Mouse (Mus musculus) left cerebral cortex, adult 8-10 months (tissue): ENCODE data around the gene Usf1. TPM values are rescaled to one million over a fixed set of nuclear protein-coding genes. Genes with fewer than 3 reads are reported as not detected.

ENCODE experiments used
- DNase-seq, 2 experiments: peaks; one replicate each; pipeline ENCODE4 v3.0.0; 2022; ENCODE audit warnings: low spot score in 2 of 2
- total RNA-seq, 4 experiments: library from RNA; stranded (reverse); gene quantifications; 2 replicates each; pipeline ENCODE4 v1.2.4; 2022

Gene Usf1
- total RNA-seq, 4 experiments from 2014 or later, result 89.5 to 102 (median 96.9) TPM

DNA sequence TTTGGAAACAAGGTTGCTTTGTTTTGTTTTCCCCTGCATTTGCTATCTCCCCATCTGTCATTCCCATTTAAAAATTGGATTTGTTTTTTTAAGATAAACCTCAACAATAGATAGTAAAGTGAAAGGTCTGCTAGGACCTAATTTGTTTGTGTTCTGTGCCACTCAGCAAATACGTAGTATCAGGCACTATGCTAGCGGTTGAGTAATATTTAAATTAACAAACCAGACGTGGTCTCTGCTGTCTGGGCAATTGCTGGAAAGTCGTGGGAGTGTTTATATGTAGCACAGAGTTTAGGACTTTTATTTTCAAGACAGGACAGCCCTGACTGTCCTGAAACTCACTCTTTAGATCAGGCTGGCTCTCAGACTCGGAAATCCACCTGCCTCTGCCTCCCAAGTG is 41.4 kb downstream of the Usf1 start:
- no peak for DNase-seq

DNA sequence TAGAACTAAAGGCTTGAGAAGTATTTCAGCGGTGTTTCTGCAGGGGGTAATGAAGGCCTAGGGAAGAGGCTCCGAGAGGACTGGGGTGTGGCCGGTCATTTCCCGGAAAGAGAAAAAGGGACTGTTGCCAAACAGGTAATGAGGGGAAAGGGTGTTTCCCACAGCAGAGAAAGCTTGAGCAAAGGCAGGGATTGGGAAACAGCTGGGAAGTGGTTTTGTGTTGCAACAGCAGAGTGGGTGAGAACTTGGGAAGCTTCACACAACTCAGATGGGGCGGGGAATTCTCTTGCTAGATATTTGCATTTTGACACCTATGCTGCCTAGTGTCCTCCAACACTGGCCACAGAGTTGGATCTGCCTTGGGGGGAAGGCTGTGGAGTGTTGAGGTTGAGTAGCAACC is 41.8 kb downstream of the Usf1 start:
- DNase-seq, result no peak

DNA sequence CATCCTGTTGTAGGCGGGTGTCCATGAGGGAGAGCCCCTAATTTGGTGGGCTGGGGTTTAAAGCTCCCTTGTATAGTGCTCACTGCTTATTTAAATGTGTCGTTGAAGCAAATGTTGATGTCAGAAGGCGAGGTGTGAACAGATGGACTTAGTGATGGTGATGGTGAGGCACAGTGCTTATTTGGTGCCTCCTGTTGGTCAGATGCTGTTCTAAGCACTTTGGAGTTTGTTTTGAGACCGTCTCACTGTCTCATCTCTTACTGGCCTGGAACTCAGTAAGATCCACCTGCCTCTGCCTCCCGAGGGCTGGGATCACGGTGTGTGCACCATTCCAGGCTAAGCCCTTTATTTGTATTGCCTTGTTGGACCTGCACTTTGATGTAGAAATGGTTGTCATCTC is 43.8 kb downstream of the Usf1 start:
- DNase-seq, result no peak

DNA sequence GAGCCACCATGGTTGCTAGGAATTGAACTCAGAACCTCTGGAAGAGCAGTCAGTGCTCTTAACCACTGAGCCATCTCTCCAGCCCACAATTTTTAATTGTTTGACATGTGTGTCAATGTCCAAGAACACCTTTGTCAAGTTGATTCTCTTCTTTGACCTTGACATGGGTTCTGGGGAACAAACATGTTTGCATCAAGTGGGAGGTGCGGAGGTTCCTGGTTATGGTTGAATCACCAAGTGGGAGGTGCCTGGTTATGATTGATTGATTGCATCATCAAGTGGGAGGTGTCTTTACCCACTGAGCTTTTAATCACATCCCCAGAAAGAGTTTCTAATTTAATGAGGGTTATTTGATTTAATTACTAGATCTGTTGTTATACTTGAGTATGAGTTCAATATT is 46.5 kb downstream of the Usf1 start:
- no peak for DNase-seq

DNA sequence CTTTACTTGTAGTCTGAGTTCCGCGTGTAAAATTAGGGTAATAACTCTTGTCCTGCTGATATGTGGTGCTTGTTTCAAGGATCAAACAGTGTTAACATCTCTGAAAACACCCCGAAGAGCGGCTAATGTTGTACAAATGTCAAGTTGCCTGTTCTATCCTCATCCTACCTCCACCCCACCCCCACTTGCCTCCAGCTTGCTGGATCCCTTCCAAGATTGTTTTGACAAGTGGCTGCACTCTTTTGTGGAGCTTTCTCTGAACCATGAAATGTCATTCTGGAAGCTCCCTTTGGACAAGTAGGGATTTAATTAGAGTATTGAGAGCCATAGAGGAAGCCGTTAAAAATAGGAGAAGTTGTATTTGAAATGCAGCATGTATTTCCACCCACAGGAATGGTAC is 48.7 kb downstream of the Usf1 start:
- DNase-seq, result no peak

DNA sequence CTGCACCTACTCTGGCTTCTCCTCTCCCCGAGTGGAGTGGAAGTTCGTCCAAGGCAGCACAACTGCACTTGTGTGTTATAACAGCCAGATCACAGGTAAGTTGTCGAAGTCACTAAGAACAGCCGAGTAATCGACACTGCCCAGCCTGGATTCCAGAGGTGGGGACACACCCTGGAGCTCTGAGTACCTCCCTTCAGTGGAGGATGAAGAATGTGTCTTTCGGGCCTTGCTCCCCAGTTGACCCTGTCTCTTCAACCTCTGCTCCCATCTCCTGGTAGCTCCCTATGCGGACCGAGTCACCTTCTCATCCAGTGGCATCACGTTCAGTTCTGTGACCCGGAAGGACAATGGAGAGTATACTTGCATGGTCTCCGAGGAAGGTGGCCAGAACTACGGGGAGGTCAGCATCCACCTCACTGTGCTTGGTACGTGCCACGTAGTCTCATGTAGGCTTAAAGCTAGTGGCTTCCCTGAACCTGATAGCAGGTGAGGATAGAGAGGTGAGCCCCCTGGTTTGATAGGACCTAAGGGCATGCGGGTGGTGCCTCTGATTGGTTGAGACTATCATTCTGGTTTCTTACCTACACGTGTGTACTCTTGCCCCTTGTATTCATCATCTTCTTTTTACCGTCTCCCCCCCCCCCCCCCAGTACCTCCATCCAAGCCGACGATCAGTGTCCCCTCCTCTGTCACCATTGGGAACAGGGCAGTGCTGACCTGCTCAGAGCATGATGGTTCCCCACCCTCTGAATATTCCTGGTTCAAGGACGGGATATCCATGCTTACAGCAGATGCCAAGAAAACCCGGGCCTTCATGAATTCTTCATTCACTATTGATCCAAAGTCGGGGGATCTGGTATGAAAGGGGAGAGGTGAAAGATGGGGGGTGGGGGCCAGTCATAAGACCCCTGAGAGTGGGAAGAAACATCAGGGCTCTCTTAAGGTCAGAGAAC is 49.7 kb downstream of the Usf1 start:
- DNase-seq, result no peak

DNA sequence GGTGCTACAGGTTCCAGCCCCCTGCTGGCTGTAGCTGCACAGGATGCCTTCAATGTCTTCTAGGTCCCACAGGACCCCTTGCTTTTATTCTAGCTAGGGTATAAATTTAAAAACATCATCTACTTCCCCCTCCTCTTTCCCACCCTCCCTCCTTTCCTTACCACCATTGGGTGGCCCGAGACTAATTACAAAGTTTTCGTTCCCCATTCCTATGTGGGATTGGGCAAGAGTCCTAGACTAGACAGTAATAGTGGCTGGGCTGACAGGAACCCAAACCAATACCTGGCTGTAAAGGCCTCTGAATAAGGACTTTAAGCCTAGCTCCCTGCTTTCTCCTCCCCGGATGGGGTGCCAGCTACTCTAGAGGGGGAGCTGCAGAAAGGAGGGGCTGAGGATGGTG is 52.0 kb downstream of the Usf1 start:
- no peak for DNase-seq

DNA sequence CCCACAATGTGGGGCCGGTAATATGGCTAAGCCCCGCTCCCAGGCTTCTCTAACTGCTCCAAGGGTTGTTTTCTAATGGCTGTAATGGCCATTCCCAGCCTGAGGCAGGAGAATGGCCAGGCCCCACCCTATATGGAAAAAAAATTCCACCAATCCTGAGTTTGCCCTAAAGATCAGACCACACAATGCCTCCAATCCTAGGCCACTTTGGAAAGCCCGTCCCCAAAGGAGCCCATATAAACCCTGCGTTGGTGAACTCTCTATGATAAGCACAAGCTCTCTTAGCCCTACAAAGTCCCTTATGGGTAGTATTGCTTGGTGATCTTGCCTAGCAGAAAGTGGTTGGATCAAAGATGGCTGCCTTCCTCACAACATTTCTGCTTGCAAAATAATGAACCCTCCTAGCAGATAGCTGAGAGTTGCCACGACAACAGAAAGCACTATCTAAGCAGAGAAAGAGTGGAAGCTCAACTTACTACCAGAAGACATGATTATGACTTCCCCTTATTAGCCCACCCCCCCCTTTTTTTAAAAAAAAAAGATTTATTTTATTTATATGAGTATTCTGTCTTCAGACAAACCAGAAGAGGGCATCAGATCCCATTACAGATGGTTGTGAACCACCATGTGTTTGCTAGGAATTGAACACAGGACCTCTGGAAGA is 54.8 kb downstream of the Usf1 start:
- DNase-seq, result no peak

DNA sequence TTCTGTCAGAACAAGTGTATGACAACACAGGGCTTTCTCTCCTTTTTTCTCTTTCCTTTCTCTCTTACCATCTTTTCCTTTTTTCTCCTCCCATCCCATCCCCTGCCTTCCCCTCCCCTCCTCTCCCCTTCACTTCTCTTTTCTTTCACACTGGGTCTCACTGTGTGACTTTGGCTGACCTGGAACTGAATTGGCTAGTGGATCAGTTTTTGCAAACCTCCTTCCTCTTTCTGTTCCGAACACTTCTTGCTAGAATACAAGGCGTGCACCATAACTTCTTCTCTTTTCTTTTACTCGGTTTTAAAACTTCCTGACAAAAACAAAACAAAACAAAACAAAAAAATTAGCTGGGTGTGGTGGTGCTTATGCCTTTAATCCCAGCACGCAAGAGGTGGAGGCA is 55.5 kb downstream of the Usf1 start:
- DNase-seq, result no peak

Other genes starting within 250 kb of the Usf1 start
- 100 to 1,000 TPM; 165 to 185 (median 176) TPM for gene Pcp4l1, start 215.0 kb upstream of the Usf1 start, total RNA-seq
- gene Nr1i3, start 197.3 kb upstream of the Usf1 start, total RNA-seq, result under 1 TPM; 0.14 to 0.55 (median 0.31) TPM
- 10 to 100 TPM; 70.2 to 87.9 (median 76.7) TPM for gene Tomm40l, start 188.8 kb upstream of the Usf1 start, total RNA-seq
- gene Apoa2, start 186.3 kb upstream of the Usf1 start, total RNA-seq, result 1 to 10 TPM; 1.7 to 2.8 (median 2.6) TPM
- gene Fcer1g, start 176.9 kb upstream of the Usf1 start, total RNA-seq, result 10 to 100 TPM in 3 of 4 experiments, 1 to 10 TPM in 1; 9.1 to 63.9 (median 28.2) TPM
- gene Adamts4, start 160.9 kb upstream of the Usf1 start, total RNA-seq, result 10 to 100 TPM; 13.0 to 14.1 (median 13.3) TPM
- gene Ndufs2, start 159.9 kb upstream of the Usf1 start, total RNA-seq, result 100 to 1,000 TPM; 285 to 306 (median 298) TPM
- gene B4galt3, start 141.0 kb upstream of the Usf1 start, total RNA-seq, result 10 to 100 TPM; 60.7 to 69.2 (median 63.4) TPM
- gene Ppox, start 130.1 kb upstream of the Usf1 start, total RNA-seq, result 10 to 100 TPM; 29.1 to 35.0 (median 30.4) TPM
- 10 to 100 TPM; 46.5 to 56.3 (median 50.5) TPM for gene Usp21, start 123.3 kb upstream of the Usf1 start, total RNA-seq
- 100 to 1,000 TPM; 103 to 116 (median 110) TPM for gene Ufc1, start 116.3 kb upstream of the Usf1 start, total RNA-seq
- gene Dedd, start 82.2 kb upstream of the Usf1 start, total RNA-seq, result 10 to 100 TPM; 35.0 to 39.7 (median 37.4) TPM
- gene Nit1, start 65.7 kb upstream of the Usf1 start, total RNA-seq, result 10 to 100 TPM; 35.8 to 48.8 (median 43.5) TPM
- 100 to 1,000 TPM; 107 to 204 (median 164) TPM for gene Pfdn2, start 65.6 kb upstream of the Usf1 start, total RNA-seq
- gene Klhdc9, start 50.5 kb upstream of the Usf1 start, total RNA-seq, result 10 to 100 TPM in 3 of 4 experiments, 1 to 10 TPM in 1; 10.0 to 12.8 (median 12.4) TPM
- 1 to 10 TPM; 4.3 to 4.9 (median 4.6) TPM for gene Nectin4, start 41.2 kb upstream of the Usf1 start, total RNA-seq
- gene Arhgap30, start 22.4 kb upstream of the Usf1 start, total RNA-seq, result 1 to 10 TPM; 2.1 to 5.5 (median 3.0) TPM
- 1 to 10 TPM; 1.5 to 3.2 (median 2.4) TPM for gene Tstd1, start 7.6 kb downstream of the Usf1 start, total RNA-seq
- 10 to 100 TPM in 2 of 4 experiments, 1 to 10 TPM in 2; 7.7 to 10.3 (median 9.1) TPM for gene F11r, start 26.2 kb downstream of the Usf1 start, total RNA-seq
- 1 to 10 TPM; 4.2 to 6.5 (median 4.6) TPM for gene Alyref2, start 92.2 kb downstream of the Usf1 start, total RNA-seq
- gene Itln1, start 124.0 kb downstream of the Usf1 start, total RNA-seq, result not detected
- under 1 TPM; 0.13 to 0.93 (median 0.41) TPM for gene Cd244a, start 147.9 kb downstream of the Usf1 start, total RNA-seq
- 1 to 10 TPM in 2 of 4 experiments, under 1 TPM in 1, not detected in 1; 0.28 to 2.3 (median 1.7) TPM for gene Ly9, start 196.1 kb downstream of the Usf1 start, total RNA-seq
- gene Slamf7, start 241.7 kb downstream of the Usf1 start, total RNA-seq, result under 1 TPM in 2 of 4 experiments, not detected in 2; 0.07 to 0.15 TPM